Mouse (Mus musculus) spleen, adult 2 months (tissue): ENCODE results near the gene Cspg4. TPM values are rescaled to one million over a fixed set of nuclear protein-coding genes. Genes with fewer than 3 reads are reported as not detected.
"Not testable (repeated sequence)": the region's sequence is repeated elsewhere in the genome, so short reads cannot be mapped to it uniquely, and the experiment has no call there.

Source experiments
- DNase-seq, 2 experiments: peaks; one replicate each; pipeline versions ENCODE4 v3.0.0 to v3.0.0-alpha.2; 2012 to 2021; ENCODE audit warnings: low spot score in 2 of 2, low read depth in 1 of 2
- H3K27ac ChIP-seq: fragments of 200-500 bp; 2 replicates; pipeline ENCODE4 v1.5.1; 2012; ENCODE audit warnings: low read length, inconsistent platforms; ENCODE audit not compliant: insufficient read depth
- H3K27me3 ChIP-seq: fragments of 200-500 bp; 2 replicates; pipeline ENCODE4 v1.6.1; 2012; ENCODE audit warnings: mild to moderate bottlenecking, moderate library complexity, low read length, inconsistent platforms; ENCODE audit not compliant: control insufficient read depth, insufficient read depth
- H3K36me3 ChIP-seq: fragments of 200-500 bp; 2 replicates; pipeline ENCODE4 v1.6.1; 2012; ENCODE audit warnings: mild to moderate bottlenecking, low read length, inconsistent platforms; ENCODE audit not compliant: control insufficient read depth, insufficient read depth
- H3K4me1 ChIP-seq: fragments of 200-500 bp; 2 replicates; pipeline ENCODE4 v1.6.1; 2011; ENCODE audit warnings: inconsistent platforms; ENCODE audit not compliant: control insufficient read depth, insufficient read depth, insufficient read length
- H3K4me3 ChIP-seq: fragments of 200-500 bp; 2 replicates; pipeline ENCODE4 v1.5.1; 2011; ENCODE audit warnings: mild to moderate bottlenecking, inconsistent platforms; ENCODE audit not compliant: insufficient read depth, insufficient read length; ENCODE audit errors: extremely low read depth
- CTCF ChIP-seq: fragments of 200-500 bp; IDR thresholded peaks from 2 replicates; pipeline ENCODE4 v1.5.1; 2011; ENCODE audit warnings: mild to moderate bottlenecking, inconsistent platforms; ENCODE audit not compliant: insufficient read depth, insufficient read length, insufficient replicate concordance; ENCODE audit errors: extremely low read depth
- WGBS: fragments of 180-500 bp; shearing (Covaris S2); methylation state at CpG from one replicate; pipeline ENCODE4 v1.1.7; 2018; 5-methylcytosine and 5-hydroxymethylcytosine counted together
- polyA plus RNA-seq: library from polyadenylated mRNA; depleted of rRNA; stranded (reverse); fragments of >200 nt; gene quantifications from 2 replicates; pipeline ENCODE4 v1.2.3, GENCODE M21; 2012; rRNA removed

Cspg4 gene
- polyA plus RNA-seq, 1 experiment: 1.3 TPM

GRCm38 (mm10) chr9:56947481-56947880 lies 82.6 kb downstream of the Cspg4 start:
- DNase-seq: peak; percentile 48 to 55
- WGBS: 29% methylated on average over 3 of the region's 3 CpGs
- not testable (repeated sequence) for H3K4me3 ChIP-seq, H3K27ac ChIP-seq, H3K4me1 ChIP-seq, H3K27me3 ChIP-seq, H3K36me3 ChIP-seq
- TF ChIP-seq CTCF: peak; percentile 12; the same call in 1 of the 2 replicates

- not testable (repeated sequence) for H3K27me3 ChIP-seq, DNase-seq
- WGBS: 65% methylated on average over 5 of the region's 5 CpGs
These were observed 83.9 kb downstream of the Cspg4 start for GRCm38 (mm10) chr9:56948699-56949098.

More at GRCm38 (mm10) chr9:56948699-56949098, 83.9 kb downstream of the Cspg4 start:
- H3K4me3 ChIP-seq, H3K27ac ChIP-seq, H3K36me3 ChIP-seq, H3K4me1 ChIP-seq: not testable (repeated sequence)

Other genes starting within 250 kb of the Cspg4 start
- 6.7 and 8.1 TPM in 2 replicates for gene Lingo1, start 68.6 kb upstream of the Cspg4 start, polyA plus RNA-seq
- gene Odf3l1, start 354 bp upstream of the Cspg4 start, polyA plus RNA-seq: 0.28 and 0.29 TPM in 2 replicates
- gene Snx33, start 63.3 kb downstream of the Cspg4 start, polyA plus RNA-seq: 8.6 and 9.0 TPM in 2 replicates
- 167 and 283 TPM in 2 replicates for gene Imp3, start 72.4 kb downstream of the Cspg4 start, polyA plus RNA-seq
- 2.8 and 3.7 TPM in 2 replicates for gene Snupn, start 85.8 kb downstream of the Cspg4 start, polyA plus RNA-seq
- gene Ptpn9, start 129.9 kb downstream of the Cspg4 start, polyA plus RNA-seq: 13.1 and 21.1 TPM in 2 replicates
- 83.3 and 98.2 TPM in 2 replicates for gene Sin3a, start 207.0 kb downstream of the Cspg4 start, polyA plus RNA-seq